Mouse (Mus musculus): ENCODE measurements around the gene Klk1. TPM values are rescaled to one million over a fixed set of nuclear protein-coding genes. Genes with fewer than 3 reads are reported as not detected.
A peak's percentile ranks its signal among the peaks of the same experiment; 100 is the strongest.

The Klk1 gene
- polyA plus RNA-seq, 1 experiment from 2014 or later, result not detected

DNA sequence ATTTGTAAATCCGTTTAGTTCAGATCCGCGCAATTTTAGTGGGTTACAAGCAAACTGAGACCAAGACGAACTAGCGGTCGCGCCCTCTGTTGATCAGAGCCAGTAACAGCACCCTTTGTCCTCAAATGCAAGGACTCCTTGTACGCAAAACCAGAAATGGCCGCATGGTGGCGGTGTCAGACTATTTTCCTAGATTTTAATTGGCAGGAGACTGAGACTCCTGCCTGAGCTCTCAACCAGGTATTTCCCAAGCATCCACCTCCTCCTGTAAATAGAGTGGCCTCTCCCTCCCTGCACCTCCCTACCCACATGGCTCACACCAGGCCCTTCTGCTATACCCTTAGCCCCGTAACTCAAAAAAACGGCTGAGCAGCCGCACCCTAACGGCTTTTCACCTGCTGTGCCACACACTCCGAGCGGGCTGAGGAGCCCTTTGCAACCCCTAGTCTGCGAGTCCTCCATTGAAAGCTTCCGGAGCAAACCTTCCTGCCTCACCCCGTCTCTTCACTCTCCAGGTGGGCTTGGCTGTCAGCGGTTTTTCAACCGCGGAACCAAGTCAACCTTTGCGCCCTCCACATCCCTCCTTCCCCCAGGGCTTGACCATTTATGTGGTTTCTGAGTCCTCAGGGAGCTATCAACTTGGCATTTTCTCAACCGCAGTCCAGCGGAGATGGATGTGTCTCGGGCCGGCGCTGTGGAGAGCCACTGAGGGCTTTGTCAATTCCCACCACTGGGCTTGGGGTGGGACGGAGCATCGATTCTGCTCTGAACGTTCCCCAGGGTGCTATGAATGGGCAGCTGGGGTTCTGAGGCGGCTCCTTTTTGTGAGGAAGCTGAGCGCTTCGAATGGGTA lies 37.9 kb downstream of the Klk1 start:
- H3K36me3 ChIP-seq (ENCODE audit: control insufficient read depth, insufficient read depth, low read length), result no peaks in the 10 kb centered on the region
- ATAC-seq (ENCODE audit: low FRiP score), result peak; percentile 76
- H3K4me1 ChIP-seq (replicated peaks; ENCODE audit: control insufficient read depth, insufficient read depth, low read length), result no peaks in the 10 kb centered on the region
- H3K9ac ChIP-seq (ENCODE audit: low read depth, low read length), result no peak overlapping the region
- peak; percentile 98 for DNase-seq (ENCODE audit: low spot score)
- no peaks in the 10 kb centered on the region; the same call in 1 of the 2 replicates for H3K27me3 ChIP-seq (ENCODE audit: control insufficient read depth, insufficient read depth, low read length)
- 2% methylated on average over 34 of the region's 34 CpGs for WGBS
- no peak overlapping the region for H3K4me3 ChIP-seq (ENCODE audit: low read depth, low read length)
- peak overlapping the region; percentile 41 for H3K4me2 ChIP-seq (replicated peaks; ENCODE audit: low read depth, low read length)
- no peak overlapping the region for H3K27ac ChIP-seq (ENCODE audit: low read depth, low read length)
- no peaks in the 10 kb centered on the region for H3K9me3 ChIP-seq (ENCODE audit: control insufficient read depth, low read length)

GRCm38 (mm10) chr7:44268117-44268516 lies 43.0 kb downstream of the Klk1 start:
- no peak for DNase-seq (ENCODE audit: low spot score)
- H3K36me3 ChIP-seq (ENCODE audit: control insufficient read depth, insufficient read depth, low read length), result no peaks in the 10 kb centered on the region
- no peak overlapping the region for H3K4me2 ChIP-seq (replicated peaks; ENCODE audit: low read depth, low read length)
- no peak overlapping the region for H3K9ac ChIP-seq (ENCODE audit: low read depth, low read length)
- ATAC-seq (ENCODE audit: low FRiP score), result no peak
- H3K4me3 ChIP-seq (ENCODE audit: low read depth, low read length), result no peak overlapping the region
- H3K27me3 ChIP-seq (ENCODE audit: control insufficient read depth, insufficient read depth, low read length), result no peaks in the 10 kb centered on the region
- H3K9me3 ChIP-seq (ENCODE audit: control insufficient read depth, low read length), result no peaks in the 10 kb centered on the region
- H3K27ac ChIP-seq (ENCODE audit: low read depth, low read length), result no peak overlapping the region
- 85% methylated on average over 11 of the region's 11 CpGs for WGBS
- H3K4me1 ChIP-seq (replicated peaks; ENCODE audit: control insufficient read depth, insufficient read depth, low read length), result no peaks in the 10 kb centered on the region

GRCm38 (mm10) chr7:44269397-44269796 lies 44.2 kb downstream of the Klk1 start:
- Histone ChIP-seq H3K4me2 (replicated peaks; ENCODE audit: low read depth, low read length) (no peak overlapping the region), H3K36me3 (ENCODE audit: control insufficient read depth, insufficient read depth, low read length) (no peaks in the 10 kb centered on the region), H3K4me1 (replicated peaks; ENCODE audit: control insufficient read depth, insufficient read depth, low read length) (no peaks in the 10 kb centered on the region), H3K9me3 (ENCODE audit: control insufficient read depth, low read length) (no peaks in the 10 kb centered on the region), H3K4me3 (ENCODE audit: low read depth, low read length) (no peak overlapping the region), H3K9ac (ENCODE audit: low read depth, low read length) (no peak overlapping the region), H3K27me3 (ENCODE audit: control insufficient read depth, insufficient read depth, low read length) (no peaks in the 10 kb centered on the region), H3K27ac (ENCODE audit: low read depth, low read length) (no peak overlapping the region)
- WGBS, result 92% methylated on average over 2 of the region's 2 CpGs
- no peak for DNase-seq (ENCODE audit: low spot score)
- ATAC-seq (ENCODE audit: low FRiP score), result no peak

DNA sequence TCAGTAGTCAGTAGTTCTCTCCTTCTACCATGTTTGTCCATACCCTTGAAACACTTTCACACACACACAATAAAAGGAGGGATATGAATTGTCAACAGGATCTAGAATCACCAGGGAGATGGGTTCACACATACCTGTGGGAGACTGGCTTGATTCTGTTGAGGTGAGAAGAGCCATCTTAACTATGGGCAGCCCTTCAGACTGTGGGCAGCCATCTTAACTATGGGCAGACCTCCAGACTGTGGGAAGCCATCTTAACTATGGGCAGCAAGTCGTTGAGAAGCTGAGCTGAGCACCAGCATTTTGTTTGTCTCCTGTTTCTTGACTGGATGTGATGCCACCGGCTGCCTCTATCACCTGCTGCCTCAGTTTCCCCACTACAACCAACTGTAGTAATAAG lies 46.1 kb downstream of the Klk1 start:
- H3K36me3 ChIP-seq (ENCODE audit: control insufficient read depth, insufficient read depth, low read length), result no peaks in the 10 kb centered on the region
- H3K27me3 ChIP-seq (ENCODE audit: control insufficient read depth, insufficient read depth, low read length), result no peaks in the 10 kb centered on the region
- H3K4me1 ChIP-seq (replicated peaks; ENCODE audit: control insufficient read depth, insufficient read depth, low read length), result no peaks in the 10 kb centered on the region
- no peak overlapping the region for H3K9ac ChIP-seq (ENCODE audit: low read depth, low read length)
- ATAC-seq (ENCODE audit: low FRiP score) (no peak), DNase-seq (ENCODE audit: low spot score) (no peak)
- no peaks in the 10 kb centered on the region for H3K9me3 ChIP-seq (ENCODE audit: control insufficient read depth, low read length)
- H3K27ac ChIP-seq (ENCODE audit: low read depth, low read length), result no peak overlapping the region
- 80% methylated on average over 2 of the region's 2 CpGs for WGBS
- H3K4me2 ChIP-seq (replicated peaks; ENCODE audit: low read depth, low read length), result no peak overlapping the region
- H3K4me3 ChIP-seq (ENCODE audit: low read depth, low read length), result no peak overlapping the region

DNA sequence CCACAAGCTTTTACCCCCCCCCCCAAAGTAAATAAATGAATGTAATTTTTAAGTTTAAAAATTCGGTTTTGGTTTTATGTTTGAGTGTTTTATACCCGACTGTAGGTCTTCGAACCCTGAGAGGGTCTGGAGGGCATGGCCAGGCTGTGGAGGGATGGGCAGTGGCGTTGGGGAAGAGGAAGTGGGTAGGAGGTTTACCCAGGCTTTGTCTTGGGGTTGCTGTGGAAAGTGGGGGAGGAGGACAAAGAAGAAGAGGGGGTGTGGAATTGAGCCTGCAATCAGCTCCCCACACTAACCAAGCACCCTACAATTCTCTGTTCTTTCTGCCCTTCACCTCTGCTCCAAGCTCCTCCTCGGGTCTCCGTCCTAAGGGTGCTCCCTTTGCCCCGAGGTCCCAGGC lies 47.4 kb downstream of the Klk1 start:
- DNase-seq (ENCODE audit: low spot score) (no peak), ATAC-seq (ENCODE audit: low FRiP score) (no peak)
- H3K9ac ChIP-seq (ENCODE audit: low read depth, low read length), result no peak overlapping the region
- no peak overlapping the region for H3K4me2 ChIP-seq (replicated peaks; ENCODE audit: low read depth, low read length)
- WGBS, result 84% methylated on average over 7 of the region's 7 CpGs
- no peaks in the 10 kb centered on the region for H3K4me1 ChIP-seq (replicated peaks; ENCODE audit: control insufficient read depth, insufficient read depth, low read length)
- H3K9me3 ChIP-seq (ENCODE audit: control insufficient read depth, low read length), result no peaks in the 10 kb centered on the region
- H3K27me3 ChIP-seq (ENCODE audit: control insufficient read depth, insufficient read depth, low read length), result no peaks in the 10 kb centered on the region
- no peak overlapping the region for H3K27ac ChIP-seq (ENCODE audit: low read depth, low read length)
- no peak overlapping the region for H3K4me3 ChIP-seq (ENCODE audit: low read depth, low read length)
- H3K36me3 ChIP-seq (ENCODE audit: control insufficient read depth, insufficient read depth, low read length), result no peaks in the 10 kb centered on the region

DNA sequence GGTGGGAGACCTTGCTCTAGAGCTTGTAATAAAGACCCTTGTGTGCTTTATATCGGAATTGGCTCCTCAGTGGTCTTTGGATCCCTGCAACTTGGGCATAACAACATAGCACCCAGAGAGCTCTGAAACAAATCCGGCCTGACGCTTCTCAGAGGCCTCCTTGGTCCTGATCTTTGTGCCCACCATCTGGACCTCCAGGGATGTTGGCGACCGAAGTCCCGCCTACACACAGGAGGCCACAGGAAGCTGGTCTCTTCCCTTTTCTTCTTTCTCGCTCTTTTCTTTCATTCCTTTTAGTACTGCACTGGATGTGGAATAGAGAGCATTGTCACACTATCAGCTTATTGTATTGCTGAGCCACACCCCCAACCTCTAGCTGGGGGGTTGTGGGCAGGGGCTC lies 48.3 kb downstream of the Klk1 start:
- no peak for DNase-seq (ENCODE audit: low spot score)
- H3K36me3 ChIP-seq (ENCODE audit: control insufficient read depth, insufficient read depth, low read length), result no peaks in the 10 kb centered on the region
- H3K27ac ChIP-seq (ENCODE audit: low read depth, low read length), result no peak overlapping the region
- WGBS, result 54% methylated on average over 7 of the region's 7 CpGs
- no peak for ATAC-seq (ENCODE audit: low FRiP score)
- no peaks in the 10 kb centered on the region for H3K9me3 ChIP-seq (ENCODE audit: control insufficient read depth, low read length)
- no peak overlapping the region for H3K9ac ChIP-seq (ENCODE audit: low read depth, low read length)
- no peak overlapping the region for H3K4me3 ChIP-seq (ENCODE audit: low read depth, low read length)
- no peaks in the 10 kb centered on the region for H3K27me3 ChIP-seq (ENCODE audit: control insufficient read depth, insufficient read depth, low read length)
- no peaks in the 10 kb centered on the region for H3K4me1 ChIP-seq (replicated peaks; ENCODE audit: control insufficient read depth, insufficient read depth, low read length)
- H3K4me2 ChIP-seq (replicated peaks; ENCODE audit: low read depth, low read length), result no peak overlapping the region

DNA sequence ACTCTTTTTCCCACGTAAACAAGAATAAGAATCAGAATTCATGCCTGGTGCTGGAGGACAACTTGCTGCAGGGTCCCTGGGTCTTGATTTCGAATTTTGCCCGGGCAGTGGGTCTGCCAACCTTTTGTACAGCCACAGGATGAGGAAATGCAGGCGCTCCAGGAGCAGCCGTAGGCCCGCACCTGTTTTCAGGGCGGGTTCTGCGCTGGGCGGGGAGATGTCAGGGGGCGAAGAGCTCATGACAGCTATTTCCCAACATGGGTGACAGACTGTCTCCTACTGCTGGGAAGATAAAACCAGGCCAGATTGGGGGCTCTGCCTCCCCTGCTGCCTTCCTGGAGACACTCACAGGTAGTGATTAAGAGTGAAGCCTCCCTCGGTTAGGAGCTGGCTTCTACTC lies 48.9 kb downstream of the Klk1 start:
- no peaks in the 10 kb centered on the region for H3K27me3 ChIP-seq (ENCODE audit: control insufficient read depth, insufficient read depth, low read length)
- H3K9me3 ChIP-seq (ENCODE audit: control insufficient read depth, low read length), result no peaks in the 10 kb centered on the region
- H3K27ac ChIP-seq (ENCODE audit: low read depth, low read length), result no peak overlapping the region
- 38% methylated on average over 11 of the region's 11 CpGs for WGBS
- H3K9ac ChIP-seq (ENCODE audit: low read depth, low read length), result no peak overlapping the region
- H3K4me3 ChIP-seq (ENCODE audit: low read depth, low read length), result no peak overlapping the region
- DNase-seq (ENCODE audit: low spot score) (no peak), ATAC-seq (ENCODE audit: low FRiP score) (no peak)
- no peaks in the 10 kb centered on the region for H3K4me1 ChIP-seq (replicated peaks; ENCODE audit: control insufficient read depth, insufficient read depth, low read length)
- no peak overlapping the region for H3K4me2 ChIP-seq (replicated peaks; ENCODE audit: low read depth, low read length)
- H3K36me3 ChIP-seq (ENCODE audit: control insufficient read depth, insufficient read depth, low read length), result no peaks in the 10 kb centered on the region

DNA sequence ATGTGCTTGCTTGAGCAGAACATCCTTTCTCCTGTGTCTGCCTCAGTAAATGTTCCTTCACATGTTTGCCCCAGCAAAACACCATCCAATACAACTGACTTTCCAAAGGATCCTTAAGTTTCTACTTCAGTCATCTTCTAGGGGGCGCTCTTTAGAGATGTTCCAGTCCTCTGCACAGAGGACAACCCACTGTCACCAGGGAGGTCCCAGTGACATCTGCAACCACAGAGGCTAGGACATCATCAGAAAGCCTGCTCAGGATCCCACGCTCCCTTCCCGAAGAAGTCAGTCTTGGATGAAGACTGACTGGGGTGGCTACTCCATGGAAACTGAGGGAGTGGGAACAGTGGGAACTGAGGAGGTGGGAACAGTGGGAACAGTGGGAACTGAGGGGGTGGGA lies 50.4 kb downstream of the Klk1 start:
- DNase-seq (ENCODE audit: low spot score) (no peak), ATAC-seq (ENCODE audit: low FRiP score) (no peak)
- WGBS, result 69% methylated on average over 3 of the region's 3 CpGs
- Histone ChIP-seq H3K27me3 (ENCODE audit: control insufficient read depth, insufficient read depth, low read length) (no peaks in the 10 kb centered on the region), H3K4me2 (replicated peaks; ENCODE audit: low read depth, low read length) (no peak overlapping the region), H3K27ac (ENCODE audit: low read depth, low read length) (no peak overlapping the region), H3K9ac (ENCODE audit: low read depth, low read length) (no peak overlapping the region), H3K4me1 (replicated peaks; ENCODE audit: control insufficient read depth, insufficient read depth, low read length) (no peaks in the 10 kb centered on the region), H3K9me3 (ENCODE audit: control insufficient read depth, low read length) (no peaks in the 10 kb centered on the region), H3K36me3 (ENCODE audit: control insufficient read depth, insufficient read depth, low read length) (no peaks in the 10 kb centered on the region), H3K4me3 (ENCODE audit: low read depth, low read length) (no peak overlapping the region)
